Mouse (Mus musculus) layer of hippocampus, postnatal 25 days (tissue): Measurements from ENCODE around the gene Astl. TPM values are rescaled to one million over a fixed set of nuclear protein-coding genes. Genes with fewer than 3 reads are reported as not detected.

ENCODE experiments used
- DNase-seq, 2 experiments: peaks; one replicate each; pipeline ENCODE4 v3.0.0; 2022; ENCODE audit warnings: mixed read lengths in 2 of 2, low spot score in 1 of 2; ENCODE audit errors: extremely low spot score in 1 of 2
- total RNA-seq, 2 experiments: library from RNA; stranded (reverse); gene quantifications; 2 replicates each; pipeline ENCODE4 v1.2.3; 2021

Gene Astl
- total RNA-seq, 2 experiments from 2014 or later = not detected

GRCm38 (mm10) chr2:127363696-127364095, 25.3 kb downstream of the Astl start:
- no peak for DNase-seq

DNA sequence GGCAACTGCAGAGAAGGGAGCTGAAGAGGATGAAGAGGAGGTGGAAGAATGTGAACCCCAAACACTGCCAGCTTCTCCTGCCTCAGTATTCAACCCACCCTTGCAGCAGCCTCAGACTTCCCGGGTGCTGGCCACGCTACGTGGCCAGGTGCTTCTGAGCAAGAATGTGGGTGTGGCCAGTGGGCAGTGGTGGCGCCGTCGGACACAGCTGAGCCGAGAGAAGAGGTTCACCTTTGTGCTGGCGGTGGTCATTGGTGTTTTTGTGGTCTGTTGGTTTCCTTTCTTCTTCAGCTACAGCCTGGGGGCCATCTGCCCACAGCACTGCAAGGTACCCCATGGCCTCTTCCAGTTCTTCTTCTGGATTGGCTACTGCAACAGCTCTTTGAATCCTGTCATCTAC, 26.0 kb downstream of the Astl start:
- no peak for DNase-seq

DNA sequence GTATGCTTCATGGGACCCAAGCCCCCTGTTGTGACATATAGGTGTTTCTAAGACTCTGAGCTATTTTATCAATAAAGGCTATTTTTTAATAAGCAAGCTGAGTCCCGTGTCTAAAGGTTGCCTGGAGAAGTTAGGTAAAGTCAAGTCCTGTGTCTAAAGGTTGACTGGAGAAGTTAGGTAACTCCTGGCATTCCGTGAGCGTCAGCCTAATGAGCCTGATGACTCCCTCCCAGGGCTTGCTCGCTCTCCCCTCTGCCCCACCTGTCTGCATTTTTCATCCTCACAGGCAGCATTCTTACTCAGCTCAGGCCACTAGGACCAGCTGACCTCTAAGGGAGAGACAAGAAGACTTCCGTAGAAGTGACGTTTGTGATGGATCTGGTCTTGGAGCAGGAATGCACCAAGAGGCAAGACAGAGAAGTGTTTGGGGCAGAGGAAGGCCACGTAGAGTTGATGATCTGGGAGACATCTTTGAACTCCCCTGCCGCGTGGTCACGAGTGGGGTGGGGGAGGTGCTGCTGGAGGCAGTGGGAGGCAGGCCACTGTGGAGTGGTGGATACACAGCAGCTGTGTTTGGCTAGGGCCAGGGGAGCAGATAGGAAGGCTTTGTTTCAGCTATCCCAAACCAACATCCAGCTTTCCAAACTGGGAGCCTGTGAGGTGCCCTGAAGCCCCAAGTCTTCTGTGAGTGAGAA, 28.8 kb downstream of the Astl start:
- no peak for DNase-seq

DNA sequence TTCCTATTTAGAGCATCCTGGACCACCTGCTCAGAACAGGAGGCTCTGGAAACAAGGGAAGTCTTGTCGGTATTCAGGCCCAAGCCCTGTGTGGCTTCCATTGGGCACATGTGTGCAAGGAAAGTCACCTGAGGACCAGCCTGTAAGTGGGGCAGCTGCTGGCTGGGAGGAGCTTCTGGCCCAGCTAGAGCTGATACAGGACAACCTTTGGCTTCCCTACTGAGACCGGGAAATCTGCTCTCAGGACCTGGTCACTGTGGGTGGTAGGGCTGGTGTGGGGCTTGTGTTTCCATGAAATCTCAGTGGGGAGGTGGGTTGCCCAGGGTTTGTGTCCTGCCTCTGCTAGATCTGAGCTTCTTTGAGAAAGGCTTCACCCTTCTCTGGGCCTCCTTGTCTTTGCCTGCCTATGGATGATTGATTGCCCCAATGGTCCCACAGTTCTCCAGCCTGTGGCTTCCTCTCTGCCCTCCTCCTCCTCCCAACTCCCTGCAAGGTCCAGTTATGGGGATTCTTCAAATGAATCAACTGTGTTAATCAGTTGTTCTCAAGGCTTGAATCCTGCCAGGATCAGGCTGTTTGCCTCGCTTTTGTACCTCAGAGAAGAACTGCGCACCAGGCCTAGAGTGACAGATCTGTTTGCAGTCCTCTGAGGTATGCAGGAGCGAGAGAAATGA, 31.4 kb downstream of the Astl start:
- no peak for DNase-seq

- DNase-seq = no peak
Measured at GRCm38 (mm10) chr2:127370561-127371483, 32.4 kb downstream of the Astl start.

DNA sequence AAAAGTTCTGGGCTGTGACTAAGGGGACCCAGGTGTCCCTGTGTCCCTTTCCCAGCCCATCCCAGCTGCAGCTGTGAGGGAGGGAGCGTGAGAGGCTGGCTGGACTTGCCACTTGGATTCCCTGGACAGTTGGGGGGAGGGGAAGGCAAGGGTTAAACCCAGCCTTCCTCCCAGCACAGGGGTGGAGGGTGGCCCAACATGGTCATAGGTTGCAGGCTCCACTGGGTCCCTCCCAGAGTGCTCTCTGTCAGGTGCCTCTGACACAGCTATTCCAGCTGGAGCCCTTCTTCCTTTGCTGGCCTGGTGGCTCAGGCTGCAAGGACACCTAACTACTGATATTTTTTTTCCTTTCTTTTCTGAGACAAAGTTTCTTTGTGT, 33.0 kb downstream of the Astl start:
- no peak for DNase-seq

DNA sequence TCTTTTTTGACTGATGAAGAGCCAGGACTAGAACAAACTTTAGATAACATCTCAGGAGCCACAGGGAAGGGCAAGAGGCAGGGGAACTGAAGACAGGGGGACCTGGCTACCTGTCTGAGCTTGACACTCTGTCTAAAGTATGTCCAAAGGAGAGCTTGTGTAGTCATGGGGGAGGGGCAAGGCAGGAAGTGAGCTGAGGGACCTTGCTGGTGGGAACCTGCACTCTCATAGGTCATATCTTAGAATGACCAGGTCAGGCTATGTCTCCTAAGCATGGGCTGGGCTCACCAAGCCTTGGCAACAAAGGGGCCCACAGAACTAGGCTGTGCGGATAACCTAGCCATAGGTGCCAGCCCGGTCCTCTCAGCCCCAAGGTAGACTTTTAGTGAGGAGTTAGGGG, 33.6 kb downstream of the Astl start:
- no peak for DNase-seq

GRCm38 (mm10) chr2:127374131-127374530, 35.7 kb downstream of the Astl start:
- no peak for DNase-seq

DNA sequence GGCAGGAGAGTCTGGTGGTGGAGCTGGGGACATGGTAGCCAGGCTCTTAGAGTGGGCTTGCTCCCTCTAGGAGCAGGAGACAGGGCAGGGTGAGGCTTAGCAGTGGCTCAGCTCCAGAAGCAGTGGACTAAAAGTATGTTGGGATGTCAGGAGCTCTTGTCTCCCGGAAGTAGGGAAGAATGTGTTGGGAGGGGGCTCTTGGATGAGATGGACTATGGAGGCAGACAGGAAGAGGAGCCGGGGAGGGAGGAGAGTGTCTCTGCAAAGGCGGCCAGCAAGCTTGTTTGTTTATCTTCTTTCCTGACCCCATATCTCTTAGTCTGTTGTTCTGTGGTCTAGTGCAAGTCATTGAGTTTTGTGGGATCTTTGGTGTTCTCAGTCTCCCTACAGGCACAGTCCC, 36.6 kb downstream of the Astl start:
- no peak for DNase-seq

DNA sequence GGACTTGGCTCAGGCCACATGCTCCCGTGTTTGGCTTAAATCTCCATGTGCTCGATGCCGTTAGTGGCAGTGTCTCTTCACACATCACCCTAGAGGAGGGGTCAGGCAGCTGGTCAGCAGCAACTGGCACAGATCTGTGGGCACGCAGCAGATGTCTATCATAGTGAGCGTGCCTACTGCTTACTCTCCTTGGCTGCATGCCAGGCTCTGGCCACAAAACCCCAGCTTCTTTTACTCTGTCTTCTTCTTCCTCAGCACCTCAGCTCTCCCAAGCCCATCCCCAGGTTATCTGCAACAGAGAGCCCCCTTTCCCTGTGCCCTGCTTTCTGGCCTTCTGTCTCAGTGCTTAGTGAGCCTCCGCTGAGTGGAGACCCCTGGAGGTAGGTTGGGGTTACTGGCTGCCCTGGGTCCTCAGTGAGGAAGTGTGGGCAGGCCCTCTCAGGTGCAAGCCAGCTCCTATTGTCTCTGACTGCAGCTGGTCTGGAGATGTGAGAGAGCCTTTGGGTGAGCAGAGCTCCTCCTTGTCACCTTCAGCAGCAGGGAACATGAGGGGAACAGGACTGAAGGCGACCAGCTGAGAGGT, 37.4 kb downstream of the Astl start:
- no peak for DNase-seq

GRCm38 (mm10) chr2:127376423-127377051, 38.1 kb downstream of the Astl start:
- DNase-seq = no peak

GRCm38 (mm10) chr2:127377942-127378610, 39.6 kb downstream of the Astl start:
- DNase-seq = no peak

GRCm38 (mm10) chr2:127378611-127378990, 40.2 kb downstream of the Astl start:
- no peak for DNase-seq

- no peak for DNase-seq
Measured at GRCm38 (mm10) chr2:127379250-127379649, 40.8 kb downstream of the Astl start.

DNA sequence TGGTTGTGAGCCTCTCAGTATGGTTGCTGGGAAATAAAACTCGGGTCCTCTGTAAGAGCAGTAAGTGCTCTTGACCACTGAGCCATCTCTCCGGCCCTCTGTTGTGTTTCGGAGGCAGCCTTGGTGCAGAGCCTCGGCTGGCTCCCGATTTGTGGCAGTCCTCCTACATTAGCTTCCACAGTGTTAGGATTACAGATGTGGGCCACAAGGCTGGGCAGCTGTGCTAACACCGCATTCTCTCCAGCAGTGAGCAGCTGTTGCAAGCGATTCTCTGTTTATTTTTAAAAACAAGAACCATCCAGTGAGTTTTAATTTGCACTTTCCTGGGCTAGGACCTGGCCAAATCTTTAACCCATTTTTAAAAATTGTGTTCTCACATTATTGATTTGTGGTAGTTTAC, 45.4 kb downstream of the Astl start:
- DNase-seq = no peak

- no peak for DNase-seq
Measured at GRCm38 (mm10) chr2:127387521-127387920, 49.1 kb downstream of the Astl start.

- DNase-seq = no peak
Measured at GRCm38 (mm10) chr2:127390352-127390751, 51.9 kb downstream of the Astl start.

DNA sequence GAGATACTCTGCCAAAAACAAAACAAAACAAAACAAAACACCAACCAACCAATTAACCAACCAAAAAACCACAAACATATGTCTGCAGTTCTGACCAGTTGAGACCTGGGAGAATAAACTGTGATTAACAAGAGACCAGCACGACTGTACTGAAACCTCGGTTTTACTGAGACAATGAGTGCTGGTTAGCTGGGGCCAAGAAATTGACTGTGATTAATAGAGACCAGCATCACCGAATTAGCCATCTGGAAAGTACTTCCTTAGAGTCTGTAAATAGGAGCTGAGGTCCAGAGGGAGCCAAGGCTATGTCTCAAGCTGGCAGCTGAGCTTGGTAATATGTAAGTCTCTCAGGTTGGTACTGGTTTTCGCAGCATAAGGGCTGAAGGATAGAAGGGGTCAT, 52.4 kb downstream of the Astl start:
- no peak for DNase-seq

GRCm38 (mm10) chr2:127391323-127391722, 52.9 kb downstream of the Astl start:
- DNase-seq = no peak

GRCm38 (mm10) chr2:127394606-127395161, 56.2 kb downstream of the Astl start:
- no peak for DNase-seq
